Mouse (Mus musculus) frontal cortex, postnatal 36 days (tissue): ENCODE results near the gene Rps19bp1.

Experiments used
- DNase-seq, 2 experiments: peaks; one replicate each; pipeline ENCODE4 v3.0.0; 2022; ENCODE audit warnings: low spot score in 2 of 2

Gene Rps19bp1

DNA sequence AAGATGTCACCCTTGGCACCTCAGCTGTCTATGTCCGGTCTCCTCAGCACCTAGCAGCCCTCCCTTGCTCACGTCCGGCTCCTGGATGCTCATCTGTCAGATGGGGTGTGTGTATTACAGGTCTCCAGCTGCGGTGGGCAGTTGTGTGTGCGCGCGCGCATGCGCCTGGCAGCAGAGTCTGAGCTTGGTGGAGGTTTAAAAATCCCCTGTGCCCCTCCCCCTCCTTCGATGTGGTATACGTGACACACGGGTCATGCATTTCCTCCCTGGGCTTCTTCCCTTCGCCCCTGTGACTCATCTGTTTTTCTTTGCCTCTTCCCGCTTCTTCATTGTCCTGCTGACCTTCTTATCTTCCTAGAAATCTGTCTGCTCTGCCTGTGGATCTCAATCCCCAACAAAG is 44.9 kb downstream of the Rps19bp1 start:
- no peak for DNase-seq

DNA sequence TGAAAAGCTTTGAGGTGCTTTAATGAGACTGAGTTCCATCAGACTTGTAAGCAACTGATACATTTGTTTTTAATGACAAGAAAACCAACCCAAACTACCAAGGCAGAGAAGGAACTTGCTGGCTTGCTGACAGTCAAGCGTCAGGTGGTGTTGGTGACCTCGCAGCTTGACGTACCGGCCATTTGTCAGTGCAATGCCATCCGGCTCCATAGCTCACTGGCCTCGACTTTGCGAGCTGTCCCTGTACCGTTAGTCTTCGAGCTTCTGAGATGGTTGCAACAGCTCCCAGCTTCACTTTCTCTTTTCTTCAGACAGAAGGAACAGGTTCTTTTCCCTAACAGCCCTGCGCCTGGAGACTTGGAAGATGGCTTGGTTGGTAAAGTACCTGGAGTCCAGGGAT is 46.6 kb downstream of the Rps19bp1 start:
- no peak for DNase-seq

DNA sequence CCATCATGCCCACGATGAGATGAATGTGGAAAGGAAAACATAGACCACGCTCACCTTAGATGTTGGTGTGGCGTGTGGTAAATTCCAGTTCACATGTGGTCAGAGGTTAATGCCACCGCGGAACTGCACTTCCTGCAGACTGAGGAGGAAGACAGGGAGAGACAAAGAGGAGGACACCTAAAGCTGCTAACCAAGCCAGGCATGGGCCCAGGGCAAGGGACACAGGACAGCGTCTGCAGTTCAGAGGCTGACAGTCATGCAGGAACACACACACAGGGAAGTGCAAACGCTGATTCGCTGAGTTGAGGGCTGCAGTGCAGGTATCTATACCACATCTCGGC is 47.7 kb downstream of the Rps19bp1 start:
- no peak for DNase-seq

DNA sequence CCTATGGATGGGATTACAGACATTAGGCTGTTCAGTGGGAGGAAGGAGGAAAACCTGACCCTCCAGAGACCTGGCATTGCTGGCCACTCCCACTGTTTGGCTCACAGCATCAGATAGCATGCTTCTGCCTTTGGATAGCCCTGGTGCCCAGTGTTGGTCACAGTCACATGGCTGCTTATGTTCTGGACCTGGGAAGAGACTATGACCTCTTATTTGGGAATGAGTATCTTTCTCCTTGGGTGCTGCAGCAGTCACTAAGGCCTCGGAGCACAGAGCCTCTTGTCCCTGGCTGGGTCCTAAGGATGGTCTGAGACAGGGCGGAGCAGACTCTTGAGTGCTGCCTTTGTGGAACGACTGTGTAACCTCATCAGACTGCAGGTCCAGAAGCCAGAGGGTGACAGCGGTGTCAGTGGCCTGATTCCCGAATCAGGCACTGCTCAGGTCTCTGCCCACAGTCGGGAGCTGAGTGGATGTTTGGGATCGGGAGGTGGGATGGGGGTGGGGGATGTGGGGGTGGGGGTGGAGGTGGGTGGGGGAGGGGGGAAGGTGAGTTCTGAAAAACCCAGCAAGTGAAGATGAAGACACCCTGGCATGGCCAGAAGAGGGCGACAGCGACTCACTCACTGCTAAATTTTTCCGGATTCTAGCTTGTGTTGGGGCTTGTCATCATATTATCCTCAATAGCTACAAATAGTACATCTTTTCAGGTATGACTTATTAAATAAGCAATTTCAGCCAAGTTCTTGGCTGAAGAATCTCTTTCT is 48.2 kb downstream of the Rps19bp1 start:
- peak in 1 of 2 experiments; percentile 41 for DNase-seq

DNA sequence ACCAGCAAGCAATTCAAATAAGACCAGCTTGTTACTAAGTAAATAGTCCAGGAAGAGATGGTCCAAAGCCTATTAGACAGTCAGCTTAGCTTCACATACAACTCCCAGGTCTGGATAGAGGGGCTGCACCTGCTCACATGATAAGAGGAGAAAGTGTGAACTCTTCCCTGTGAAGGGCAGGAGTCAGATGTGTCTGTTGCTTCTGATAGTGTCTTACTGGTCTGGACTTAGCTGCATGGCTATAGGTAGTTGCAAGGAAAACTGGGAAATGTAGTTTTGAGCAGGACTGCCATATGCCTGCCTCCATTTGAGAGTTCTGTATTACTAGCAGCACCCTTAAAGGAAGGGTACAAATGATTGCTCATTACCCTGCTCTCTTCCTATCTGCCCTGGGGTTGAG is 50.4 kb downstream of the Rps19bp1 start:
- no peak for DNase-seq
